Comparison of ENCODE assay signal across 8 mouse cellular contexts in the genomic region with DNA sequence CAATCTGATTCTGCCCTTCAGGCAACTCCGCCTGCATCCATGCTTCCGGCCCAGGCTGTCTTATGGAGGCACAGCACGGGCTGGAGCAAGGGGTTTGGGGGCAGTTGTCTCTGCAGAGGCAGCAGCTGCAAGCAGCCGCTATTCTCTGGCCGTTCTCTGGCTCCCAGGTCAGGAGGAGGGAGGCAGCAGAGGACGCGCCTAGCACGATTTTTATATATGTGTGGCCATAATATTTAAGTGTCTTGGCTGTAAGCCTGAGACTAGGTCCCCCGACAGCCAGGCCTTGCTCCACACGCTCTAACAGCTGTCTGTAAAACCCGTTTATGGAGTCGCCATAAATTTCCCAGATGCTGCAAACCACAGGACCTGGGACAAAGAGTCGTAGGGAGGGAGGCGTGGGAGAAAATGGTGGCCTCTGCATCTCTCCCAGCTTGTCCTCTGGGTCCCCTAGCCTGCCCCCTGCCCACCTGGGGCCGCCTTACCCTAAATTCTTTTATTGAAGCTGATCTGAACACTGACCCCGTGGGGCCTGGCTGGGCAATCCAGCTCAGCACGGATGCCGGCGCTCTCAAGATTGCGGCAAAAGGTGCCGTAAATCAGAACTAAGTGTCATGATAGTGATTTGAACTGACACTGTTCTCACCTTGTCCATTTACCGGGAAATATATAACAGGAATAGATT. TPM values are rescaled to one million over a fixed set of nuclear protein-coding genes. Genes with fewer than 3 reads are reported as not detected.
DNase-seq lines count a peak whose midpoint lies in the region; ATAC-seq and TF ChIP-seq lines count a peak whose summit lies in the region.
"Had no signal": no experiment of that assay in that cellular context is flagged by ENCODE, and none has a peak within 500 bp of the region (broad histone marks: within the 10 kb centered on the region; RNA-seq: fewer than 3 reads in every experiment).

No protein-coding gene starts in this region.

- no peak overlapping the region for H3K27ac ChIP-seq in ES-Bruce4 (ENCODE audit: insufficient read depth, low read length)
- H3K27ac ChIP-seq in hindbrain, embryonic 14.5 days: peak overlapping the region; percentile 43; the same call in 1 of the 2 replicates

- H3K27me3 ChIP-seq in ES-Bruce4 (ENCODE audit: control insufficient read depth, insufficient read depth, low read length, poor library complexity, severe bottlenecking): no peaks in the 10 kb centered on the region
- H3K27me3 ChIP-seq in hindbrain, embryonic 14.5 days (ENCODE audit: control insufficient read depth, insufficient read depth, low read length): no peaks in the 10 kb centered on the region

- ATAC-seq in hindbrain, embryonic 14.5 days (ENCODE audit: low FRiP score): 0 out of 2 replicates have a peak, but pooled peaks have one; percentile 28
- ATAC-seq in erythroblast, adult 5-6 weeks (replicated peaks; ENCODE audit: low FRiP score, poor library complexity, severe bottlenecking): no peak
- ATAC-seq: inflammation-experienced regulatory T-cells, adult 6 months had no signal

- H3K4me2 ChIP-seq in hindbrain, embryonic 14.5 days (replicated peaks): peak overlapping the region; percentile 6; the same call in 1 of the 2 replicates

- DNase-seq in brain, embryonic 14.5 days (ENCODE audit: low read depth): peak; percentile 32
- DNase-seq in hindbrain, embryonic 14.5 days (ENCODE audit: low spot score): peak; percentile 25
- DNase-seq in lung, postnatal 14 days: peak; percentile 4
- DNase-seq in adipocyte (ENCODE audit: low spot score): no peak
- DNase-seq in cerebellum, adult 9-10 months: no peak

- WGBS in hindbrain, embryonic 14.5 days: 16% methylated on average over 22 of the region's 22 CpGs

- TF ChIP-seq POLR2A in ES-Bruce4 (IDR thresholded peaks at IDR 0.05; ENCODE audit: insufficient read depth, low read length): no peak
- TF ChIP-seq POLR2A in brain, embryonic 14.5 days (IDR thresholded peaks at IDR 0.05; ENCODE audit: borderline replicate concordance, extremely low read depth, insufficient read depth, insufficient read length, poor library complexity, severe bottlenecking): no peak

- H3K4me3 ChIP-seq in ES-Bruce4 (ENCODE audit: low read depth, low read length): peak overlapping the region; percentile 19
- no peak overlapping the region for H3K4me3 ChIP-seq in hindbrain, embryonic 14.5 days (replicated peaks; ENCODE audit: low read length)

- TF ChIP-seq CTCF in ES-Bruce4 (IDR thresholded peaks at IDR 0.05; ENCODE audit: low read depth, low read length): no peak
- TF ChIP-seq CTCF in brain, embryonic 14.5 days (IDR thresholded peaks at IDR 0.05; ENCODE audit: borderline replicate concordance, extremely low read depth, insufficient read depth, insufficient read length): no peak

- peak overlapping the region; percentile 44 for H3K9ac ChIP-seq in ES-Bruce4 (ENCODE audit: low read depth, poor library complexity, severe bottlenecking)
- H3K9ac ChIP-seq in hindbrain, embryonic 14.5 days: peak overlapping the region; percentile 40

- no peaks in the 10 kb centered on the region for H3K4me1 ChIP-seq in ES-Bruce4 (ENCODE audit: control insufficient read depth, insufficient read depth, low read length)
- H3K4me1 ChIP-seq in hindbrain, embryonic 14.5 days (replicated peaks; ENCODE audit: control insufficient read depth, insufficient read depth, low read length): peaks cover 8% of the 10 kb centered on the region; the same call in 1 of the 2 replicates

- H3K36me3 ChIP-seq in ES-Bruce4 (ENCODE audit: control insufficient read depth, insufficient read depth, low read length, poor library complexity, severe bottlenecking): no peaks in the 10 kb centered on the region
- no peaks in the 10 kb centered on the region for H3K36me3 ChIP-seq in hindbrain, embryonic 14.5 days (replicated peaks; ENCODE audit: control insufficient read depth, insufficient read depth)

- H3K9me3 ChIP-seq in ES-Bruce4 (replicated peaks; ENCODE audit: control insufficient read depth, insufficient read depth, low read length, poor library complexity, severe bottlenecking): no peaks in the 10 kb centered on the region
- no peaks in the 10 kb centered on the region for H3K9me3 ChIP-seq in hindbrain, embryonic 14.5 days (ENCODE audit: control insufficient read depth, low read length)

- no peak for TF ChIP-seq EP300 in ES-Bruce4 (IDR thresholded peaks at IDR 0.05; ENCODE audit: insufficient read depth, low read depth, low read length)

RNA-seq across cellular contexts. Expression of a gene that starts 32.3 kb away (rescaled TPM):
- 11.5 and 15.8 TPM in 2 replicates for polyA plus RNA-seq in ES-Bruce4 (2011; ENCODE audit: insufficient read depth, insufficient read length, low read depth, missing spikeins)
- 98.9 and 133 TPM in 2 replicates for polyA plus RNA-seq in brain, embryonic 14.5 days (2012; rRNA removed)
- polyA plus RNA-seq in hindbrain, embryonic 14.5 days (2014; fragmentation: Nextera tagmentation; extraction: Ambion mirVana): 48.0 and 54.9 TPM in 2 replicates
- total RNA-seq in erythroblast, adult 5-6 weeks (2015; ENCODE audit: low replicate concordance): 20.3 and 23.8 TPM in 2 replicates
- total RNA-seq in erythroblast, adult 5-6 weeks (2017; ENCODE audit: low replicate concordance): 17.1 and 17.3 TPM in 2 replicates

Comparison
In these comparisons a context has a peak if more than half of its experiments do, and no peak if none do; other contexts are left out.
1. DNase-seq: peak in brain, embryonic 14.5 days (single experiment), hindbrain, embryonic 14.5 days (single experiment) and lung, postnatal 14 days (single experiment); none in adipocyte (single experiment) and cerebellum, adult 9-10 months (single experiment).